Mouse (Mus musculus): ENCODE data around the gene Zbtb1. TPM values are rescaled to one million over a fixed set of nuclear protein-coding genes. Genes with fewer than 3 reads are reported as not detected.

The Zbtb1 gene
- polyA plus RNA-seq, 1 experiment from 2014 or later = 8.2 TPM

GRCm38 (mm10) chr12:76335641-76336040 is 34.4 kb upstream of the Zbtb1 start:
- Histone ChIP-seq H3K4me1 (replicated peaks; ENCODE audit: insufficient read depth, low read length) (no peaks in the 10 kb centered on the region), H3K9me3 (replicated peaks; ENCODE audit: low read length) (no peaks in the 10 kb centered on the region), H3K27me3 (ENCODE audit: insufficient read depth, low read length) (no peaks in the 10 kb centered on the region), H3K36me3 (ENCODE audit: insufficient read depth, low read length) (no peaks in the 10 kb centered on the region), H3K9ac (ENCODE audit: low read depth, low read length) (no peak overlapping the region), H3K4me2 (ENCODE audit: low read length) (no peak overlapping the region), H3K4me3 (replicated peaks; ENCODE audit: low read depth, low read length) (no peak overlapping the region), H3K27ac (no peak overlapping the region)
- DNase-seq (ENCODE audit: low spot score) (no peak), ATAC-seq (replicated peaks; ENCODE audit: low FRiP score, low read depth) (no peak)
- WGBS = 75% methylated on average over 5 of the region's 5 CpGs
- TF ChIP-seq CTCF (IDR thresholded peaks at IDR 0.05; ENCODE audit: low read depth) = no peak

DNA sequence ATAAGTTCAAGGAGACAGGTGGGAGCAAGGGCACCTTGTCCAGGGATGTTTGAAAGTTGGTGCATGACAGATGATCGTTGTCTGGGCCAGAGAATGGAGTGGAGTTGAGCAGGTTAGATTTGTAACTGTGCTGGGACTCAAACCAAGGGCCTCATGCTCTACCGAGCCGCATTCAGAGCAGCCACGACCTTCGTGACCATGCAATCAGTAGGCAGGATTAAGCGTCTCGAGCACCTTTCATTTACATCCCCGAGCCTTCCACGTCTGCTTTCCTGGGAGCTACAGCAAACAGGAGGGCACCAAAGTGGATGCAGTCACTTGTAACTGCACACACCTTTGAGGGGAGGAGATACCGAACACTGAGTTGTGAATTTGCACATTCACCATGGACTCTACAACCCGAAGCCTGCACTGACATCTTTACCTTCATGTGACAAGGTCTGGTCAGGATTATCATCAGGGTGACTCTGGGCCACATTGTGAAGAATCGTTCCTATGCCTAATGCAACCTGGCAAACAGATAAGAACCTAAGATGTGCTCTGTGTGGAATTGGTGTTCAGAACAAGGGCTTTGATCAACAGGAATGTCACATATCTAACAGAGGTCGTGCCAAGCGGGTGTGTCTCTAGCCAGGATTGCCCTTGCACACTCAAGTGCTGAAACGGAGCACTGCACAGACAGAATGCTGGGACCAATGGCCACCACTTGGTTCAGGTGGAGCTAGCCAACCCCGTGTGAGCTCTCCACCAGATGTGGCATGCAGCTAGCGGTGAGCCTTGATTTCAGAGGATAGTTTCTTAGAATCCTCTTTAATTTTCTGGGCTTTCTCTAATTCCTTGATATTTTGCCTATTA is 33.7 kb upstream of the Zbtb1 start:
- Histone ChIP-seq H3K27ac (no peak overlapping the region), H3K4me1 (replicated peaks; ENCODE audit: insufficient read depth, low read length) (no peaks in the 10 kb centered on the region), H3K4me3 (replicated peaks; ENCODE audit: low read depth, low read length) (no peak overlapping the region), H3K9ac (ENCODE audit: low read depth, low read length) (no peak overlapping the region), H3K4me2 (ENCODE audit: low read length) (no peak overlapping the region), H3K36me3 (ENCODE audit: insufficient read depth, low read length) (no peaks in the 10 kb centered on the region), H3K27me3 (ENCODE audit: insufficient read depth, low read length) (no peaks in the 10 kb centered on the region), H3K9me3 (replicated peaks; ENCODE audit: low read length) (no peaks in the 10 kb centered on the region)
- no peak for TF ChIP-seq CTCF (IDR thresholded peaks at IDR 0.05; ENCODE audit: low read depth)
- ATAC-seq (replicated peaks; ENCODE audit: low FRiP score, low read depth) (no peak), DNase-seq (ENCODE audit: low spot score) (no peak)
- WGBS = 76% methylated on average over 17 of the region's 17 CpGs

DNA sequence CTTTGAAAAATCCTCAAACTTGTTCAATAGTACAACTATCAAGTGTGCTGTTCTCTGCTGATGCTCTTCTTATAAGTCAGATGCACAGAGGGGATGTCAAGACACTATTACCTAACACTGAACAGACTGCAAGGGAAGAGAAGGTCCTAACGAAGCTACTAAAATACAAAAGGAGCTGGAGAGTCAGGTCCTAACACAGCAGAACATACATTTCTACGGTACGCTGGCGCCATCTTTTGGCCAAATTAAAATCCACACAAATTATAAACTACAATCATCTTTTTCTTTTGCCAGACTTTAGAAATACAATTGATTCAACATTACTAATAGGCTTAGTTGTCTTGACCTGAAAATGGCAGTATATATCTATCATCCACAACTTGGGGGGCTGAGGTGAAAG is 29.0 kb upstream of the Zbtb1 start:
- DNase-seq (ENCODE audit: low spot score) (peak; percentile 88), ATAC-seq (replicated peaks; ENCODE audit: low FRiP score, low read depth) (no peak)
- Histone ChIP-seq H3K4me2 (ENCODE audit: low read length) (no peak overlapping the region), H3K27ac (no peak overlapping the region), H3K9me3 (replicated peaks; ENCODE audit: low read length) (no peaks in the 10 kb centered on the region), H3K27me3 (ENCODE audit: insufficient read depth, low read length) (no peaks in the 10 kb centered on the region), H3K4me1 (replicated peaks; ENCODE audit: insufficient read depth, low read length) (no peaks in the 10 kb centered on the region), H3K36me3 (ENCODE audit: insufficient read depth, low read length) (no peaks in the 10 kb centered on the region), H3K4me3 (replicated peaks; ENCODE audit: low read depth, low read length) (no peak overlapping the region), H3K9ac (ENCODE audit: low read depth, low read length) (no peak overlapping the region)
- 9% methylated on average over 4 of the region's 4 CpGs for WGBS
- peak; percentile 90 for TF ChIP-seq CTCF (IDR thresholded peaks at IDR 0.05; ENCODE audit: low read depth)

- Histone ChIP-seq H3K36me3 (ENCODE audit: insufficient read depth, low read length) (0 out of 2 replicates have a peak, but pooled peaks cover 4% of the 10 kb centered on the region), H3K9ac (ENCODE audit: low read depth, low read length) (no peak overlapping the region), H3K9me3 (replicated peaks; ENCODE audit: low read length) (no peaks in the 10 kb centered on the region), H3K4me3 (replicated peaks; ENCODE audit: low read depth, low read length) (no peak overlapping the region), H3K4me1 (replicated peaks; ENCODE audit: insufficient read depth, low read length) (no peaks in the 10 kb centered on the region), H3K27me3 (ENCODE audit: insufficient read depth, low read length) (no peaks in the 10 kb centered on the region), H3K27ac (no peak overlapping the region), H3K4me2 (ENCODE audit: low read length) (no peak overlapping the region)
- TF ChIP-seq CTCF (IDR thresholded peaks at IDR 0.05; ENCODE audit: low read depth) = peak; percentile 59; the same call in 1 of the 2 replicates
- DNase-seq (ENCODE audit: low spot score) = peak; percentile 57
- WGBS = 74% methylated on average over 6 of the region's 6 CpGs
- no peak for ATAC-seq (replicated peaks; ENCODE audit: low FRiP score, low read depth)
Measured at GRCm38 (mm10) chr12:76345759-76346455, 24.2 kb upstream of the Zbtb1 start.

DNA sequence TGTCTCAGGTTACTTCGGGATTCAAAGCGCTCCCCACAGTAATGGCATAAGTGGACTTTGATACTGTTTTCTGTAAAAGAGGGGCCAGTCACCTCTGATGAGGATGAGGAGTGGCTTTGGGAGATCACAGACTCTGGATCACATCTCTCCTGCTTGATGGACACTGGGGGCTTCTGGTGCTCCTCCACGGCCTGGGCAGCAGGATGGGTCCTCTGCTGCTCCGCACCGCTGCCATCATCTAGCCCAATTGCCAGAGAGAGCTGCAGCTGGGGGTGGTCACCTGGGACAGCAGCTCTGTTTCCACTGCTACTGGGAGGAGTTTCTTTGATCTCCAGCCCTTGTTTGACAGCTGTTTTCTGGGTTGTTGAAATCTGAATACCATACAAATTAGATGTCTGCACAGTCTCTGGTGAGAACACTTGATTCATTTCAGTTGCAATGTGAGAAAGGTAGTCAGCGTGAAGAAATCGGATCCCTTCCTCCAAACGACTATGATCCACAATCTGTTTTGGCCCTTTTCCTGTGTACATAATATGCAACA is 20.3 kb upstream of the Zbtb1 start:
- 43% methylated on average over 8 of the region's 8 CpGs for WGBS
- H3K4me2 ChIP-seq (ENCODE audit: low read length) = no peak overlapping the region
- H3K27ac ChIP-seq = no peak overlapping the region
- 0 out of 2 replicates have a peak, but pooled peaks have one; percentile 43 for ATAC-seq (replicated peaks; ENCODE audit: low FRiP score, low read depth)
- no peak overlapping the region for H3K9ac ChIP-seq (ENCODE audit: low read depth, low read length)
- 0 out of 2 replicates have a peak, but pooled peaks cover 4% of the 10 kb centered on the region for H3K36me3 ChIP-seq (ENCODE audit: insufficient read depth, low read length)
- H3K4me3 ChIP-seq (replicated peaks; ENCODE audit: low read depth, low read length) = no peak overlapping the region
- H3K9me3 ChIP-seq (replicated peaks; ENCODE audit: low read length) = no peaks in the 10 kb centered on the region
- DNase-seq (ENCODE audit: low spot score) = peak; percentile 61
- no peaks in the 10 kb centered on the region for H3K27me3 ChIP-seq (ENCODE audit: insufficient read depth, low read length)
- no peaks in the 10 kb centered on the region for H3K4me1 ChIP-seq (replicated peaks; ENCODE audit: insufficient read depth, low read length)
- no peak for TF ChIP-seq CTCF (IDR thresholded peaks at IDR 0.05; ENCODE audit: low read depth)

GRCm38 (mm10) chr12:76360868-76361267 is 9.2 kb upstream of the Zbtb1 start:
- H3K4me1 ChIP-seq (replicated peaks; ENCODE audit: insufficient read depth, low read length) = no peaks in the 10 kb centered on the region
- H3K9me3 ChIP-seq (replicated peaks; ENCODE audit: low read length) = no peaks in the 10 kb centered on the region
- no peak overlapping the region for H3K27ac ChIP-seq
- no peak for ATAC-seq (replicated peaks; ENCODE audit: low FRiP score, low read depth)
- no peak overlapping the region for H3K4me3 ChIP-seq (replicated peaks; ENCODE audit: low read depth, low read length)
- DNase-seq (ENCODE audit: low spot score) = no peak
- TF ChIP-seq CTCF (IDR thresholded peaks at IDR 0.05; ENCODE audit: low read depth) = no peak
- no peaks in the 10 kb centered on the region for H3K27me3 ChIP-seq (ENCODE audit: insufficient read depth, low read length)
- no peak overlapping the region for H3K4me2 ChIP-seq (ENCODE audit: low read length)
- no peaks in the 10 kb centered on the region for H3K36me3 ChIP-seq (ENCODE audit: insufficient read depth, low read length)
- no peak overlapping the region for H3K9ac ChIP-seq (ENCODE audit: low read depth, low read length)
- 64% methylated on average over 1 of the region's 1 CpGs for WGBS
